Mouse (Mus musculus) hindbrain, embryonic 15.5 days (tissue): ENCODE measurements around the gene Bri3. TPM values are rescaled to one million over a fixed set of nuclear protein-coding genes. Genes with fewer than 3 reads are reported as not detected.

ENCODE experiments used
- ATAC-seq: fragments of 200-750 bp; cut with Nextera tagmentation; 2 replicates; pipeline ENCODE4 v1.8.0; 2017; ENCODE audit warnings: low read depth, moderate number of reproducible peaks, moderate TSS enrichment; ENCODE audit not compliant: low FRiP score
- H3K27ac ChIP-seq: fragments of 300-500 bp; sonication (generic); replicated peaks from 2 replicates; pipeline ENCODE4 v1.5.1; 2015; ENCODE audit warnings: mild to moderate bottlenecking, inconsistent platforms
- H3K27me3 ChIP-seq: fragments of 300-500 bp; sonication (generic); 2 replicates; pipeline ENCODE4 v1.6.1; 2015; ENCODE audit warnings: control low read depth, inconsistent platforms
- H3K36me3 ChIP-seq: fragments of 300-500 bp; sonication (generic); 2 replicates; pipeline ENCODE4 v1.6.1; 2015; ENCODE audit warnings: control low read depth, inconsistent platforms
- H3K4me1 ChIP-seq: fragments of 300-500 bp; sonication (generic); replicated peaks from 2 replicates; pipeline ENCODE4 v1.6.1; 2015; ENCODE audit warnings: control low read depth, inconsistent platforms
- H3K4me2 ChIP-seq: fragments of 300-500 bp; sonication (generic); 2 replicates; pipeline ENCODE4 v1.6.1; 2015; ENCODE audit warnings: moderate library complexity, mild to moderate bottlenecking, inconsistent platforms
- H3K4me3 ChIP-seq: fragments of 300-500 bp; sonication (generic); 2 replicates; pipeline ENCODE4 v1.5.1; 2015; ENCODE audit warnings: mild to moderate bottlenecking, inconsistent platforms
- H3K9ac ChIP-seq: fragments of 300-500 bp; sonication (generic); 2 replicates; pipeline ENCODE4 v1.6.1; 2015; ENCODE audit warnings: inconsistent platforms
- H3K9me3 ChIP-seq: fragments of 300-500 bp; sonication (generic); 2 replicates; pipeline ENCODE4 v1.6.1; 2016; ENCODE audit warnings: control low read depth, inconsistent platforms
- WGBS: fragments of 180-500 bp; shearing (Covaris S2); methylation state at CpG from one replicate; pipeline ENCODE4 v1.1.7; 2015; 5-methylcytosine and 5-hydroxymethylcytosine counted together
- polyA plus RNA-seq: library from polyadenylated mRNA; unstranded; fragments of >200 nt; fragmentation: Nextera tagmentation; extraction: Ambion mirVana; gene quantifications from 2 replicates; pipeline ENCODE4 v1.2.1, GENCODE M21; 2015

Bri3 gene
- polyA plus RNA-seq, 1 experiment from 2014 or later: 105 TPM

DNA sequence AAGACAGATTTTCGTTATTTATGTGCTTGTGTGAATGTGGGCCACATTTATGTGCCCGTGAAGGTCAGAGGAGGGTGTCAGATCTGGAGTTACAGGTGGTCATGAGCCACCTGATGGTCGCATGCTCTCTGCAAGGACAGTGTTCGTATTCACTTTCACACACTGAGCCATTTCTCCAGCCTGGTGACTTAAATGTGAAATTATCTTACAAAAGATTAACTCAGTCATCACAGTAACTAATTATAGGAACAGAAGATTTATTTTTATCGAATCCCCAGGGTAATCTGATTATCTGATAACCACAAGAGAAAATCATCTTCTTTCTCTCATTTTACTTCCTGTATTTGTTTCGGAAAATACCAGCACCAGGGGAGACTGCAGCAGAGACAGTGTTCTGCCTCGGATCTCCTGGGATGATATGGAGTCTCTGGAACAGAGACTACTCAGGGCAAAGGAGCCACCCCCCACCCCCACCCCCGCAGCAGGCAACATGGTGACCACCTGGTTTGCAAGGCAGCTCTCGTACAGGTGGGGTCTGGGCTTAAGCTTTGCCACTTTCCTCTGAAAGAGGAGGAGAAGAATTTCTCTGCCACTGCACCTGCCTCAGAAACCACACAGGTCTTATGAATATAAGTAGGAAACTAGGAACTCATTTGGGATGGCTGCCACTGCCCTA lies 42.5 kb downstream of the Bri3 start:
- no peaks in the 10 kb centered on the region for H3K36me3 ChIP-seq
- no peaks in the 10 kb centered on the region for H3K27me3 ChIP-seq
- WGBS: 87% methylated on average over 9 of the region's 9 CpGs
- no peak overlapping the region for H3K9ac ChIP-seq
- H3K27ac ChIP-seq: no peak overlapping the region
- no peak for ATAC-seq
- no peak overlapping the region for H3K4me2 ChIP-seq
- no peaks in the 10 kb centered on the region for H3K9me3 ChIP-seq
- no peak overlapping the region for H3K4me3 ChIP-seq
- H3K4me1 ChIP-seq: no peaks in the 10 kb centered on the region

DNA sequence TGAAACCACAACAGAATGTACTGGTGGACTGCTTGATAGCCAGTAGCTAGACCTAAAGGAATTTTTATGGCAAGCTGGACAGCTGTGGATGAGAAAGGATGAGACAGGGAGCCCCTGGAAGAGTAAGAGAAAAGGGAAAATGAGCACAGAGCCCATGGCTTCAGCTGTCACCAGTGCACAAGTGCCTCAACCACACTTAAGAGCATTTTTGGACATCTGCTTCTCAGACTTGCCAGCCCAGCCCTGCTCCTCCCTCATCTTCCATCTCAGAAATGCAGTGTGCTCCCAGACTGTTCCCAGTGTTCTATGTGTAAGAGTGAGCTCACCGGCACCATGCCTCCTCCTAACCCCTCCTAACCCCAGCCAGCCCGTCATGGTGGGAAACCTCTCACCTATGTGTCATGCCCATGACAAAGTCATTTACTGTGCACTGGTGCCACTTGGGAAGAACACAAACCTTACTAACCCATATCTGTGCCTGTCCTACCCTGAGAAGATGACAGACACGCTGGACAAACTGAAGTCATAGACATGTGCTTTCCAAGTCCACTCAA lies 43.1 kb downstream of the Bri3 start:
- no peaks in the 10 kb centered on the region for H3K9me3 ChIP-seq
- no peaks in the 10 kb centered on the region for H3K36me3 ChIP-seq
- 85% methylated on average over 3 of the region's 3 CpGs for WGBS
- H3K9ac ChIP-seq: no peak overlapping the region
- no peak overlapping the region for H3K27ac ChIP-seq
- no peak overlapping the region for H3K4me3 ChIP-seq
- no peaks in the 10 kb centered on the region for H3K27me3 ChIP-seq
- H3K4me2 ChIP-seq: no peak overlapping the region
- no peak for ATAC-seq
- H3K4me1 ChIP-seq: no peaks in the 10 kb centered on the region

DNA sequence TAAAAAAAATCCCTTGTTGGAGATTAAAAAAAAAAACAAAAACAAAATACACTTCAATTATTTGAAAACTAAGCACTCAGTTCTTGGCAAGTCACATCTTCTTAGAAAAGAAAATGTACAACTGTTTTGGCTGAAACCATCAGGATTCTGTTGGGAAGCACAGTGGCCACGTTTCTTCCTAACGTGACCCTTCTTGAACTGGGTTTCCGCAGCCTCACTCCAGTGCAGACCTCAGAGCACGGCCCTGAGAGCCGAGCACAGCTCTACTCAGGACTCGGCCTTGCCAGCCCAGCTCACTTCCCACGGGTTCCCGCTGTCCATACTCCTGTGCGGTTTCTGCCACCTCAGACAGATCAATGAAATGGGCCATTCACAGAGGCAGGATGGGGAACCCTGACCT lies 44.2 kb downstream of the Bri3 start:
- Histone ChIP-seq H3K4me2 (no peak overlapping the region), H3K27ac (no peak overlapping the region), H3K4me1 (no peaks in the 10 kb centered on the region), H3K9me3 (no peaks in the 10 kb centered on the region), H3K36me3 (no peaks in the 10 kb centered on the region), H3K27me3 (no peaks in the 10 kb centered on the region), H3K4me3 (no peak overlapping the region), H3K9ac (no peak overlapping the region)
- 90% methylated on average over 9 of the region's 9 CpGs for WGBS
- ATAC-seq: no peak

DNA sequence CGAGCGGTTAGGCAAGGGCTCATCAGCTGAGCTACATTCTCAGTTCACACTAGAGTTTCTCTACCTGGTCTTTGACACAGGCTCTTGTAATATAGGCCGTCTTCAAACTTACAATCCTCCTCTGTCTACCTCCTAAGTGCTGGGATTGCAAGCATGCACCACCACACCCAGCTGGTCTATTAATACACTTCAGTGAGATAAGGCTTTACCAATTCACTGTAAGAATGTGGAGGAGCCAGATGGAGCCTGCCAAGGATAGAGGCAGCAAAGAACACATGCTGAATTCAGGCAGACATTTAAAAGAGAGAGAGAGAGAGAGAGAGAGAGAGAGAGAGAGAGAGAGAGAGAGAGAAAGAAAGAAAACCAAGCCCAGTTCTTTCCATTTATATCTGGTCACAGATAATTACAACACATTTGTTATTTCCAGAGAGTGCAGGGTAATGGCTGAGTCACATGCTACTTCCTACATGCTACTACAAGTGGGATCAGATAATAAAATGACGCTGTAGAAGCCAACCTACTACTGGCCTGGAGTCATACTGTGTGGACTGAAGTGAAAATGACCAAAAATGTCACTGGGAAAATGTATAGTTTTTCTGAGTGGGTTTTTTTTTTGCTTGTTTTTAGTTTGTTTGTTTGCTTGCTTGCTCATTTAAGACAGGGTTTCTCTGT lies 45.7 kb downstream of the Bri3 start:
- no peak overlapping the region for H3K4me3 ChIP-seq
- WGBS: 94% methylated on average over 4 of the region's 4 CpGs

DNA sequence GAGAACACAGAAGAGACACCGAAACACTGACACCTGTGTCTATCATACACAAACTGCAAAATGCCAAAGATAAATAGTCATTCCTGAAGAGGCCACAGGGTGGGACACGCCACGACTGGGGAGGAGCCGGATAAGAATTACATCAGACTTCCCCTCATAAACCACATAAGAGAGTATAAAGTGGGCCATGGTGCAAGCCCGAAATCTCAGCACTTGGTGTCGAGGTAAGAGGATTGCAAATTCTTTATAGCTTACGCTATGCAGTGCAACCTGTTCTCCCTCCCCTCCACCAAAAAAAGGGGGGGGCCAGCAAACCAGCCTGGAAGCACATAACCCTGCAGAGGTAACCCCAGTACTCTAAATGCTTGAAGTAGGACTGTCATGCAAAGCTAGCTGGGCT lies 50.7 kb downstream of the Bri3 start:
- H3K9me3 ChIP-seq: no peaks in the 10 kb centered on the region
- no peaks in the 10 kb centered on the region for H3K4me1 ChIP-seq
- ATAC-seq: no peak
- H3K27ac ChIP-seq: no peak overlapping the region
- no peak overlapping the region for H3K4me3 ChIP-seq
- no peak overlapping the region for H3K9ac ChIP-seq
- no peaks in the 10 kb centered on the region for H3K36me3 ChIP-seq
- 90% methylated on average over 7 of the region's 7 CpGs for WGBS
- H3K27me3 ChIP-seq: no peaks in the 10 kb centered on the region
- H3K4me2 ChIP-seq: no peak overlapping the region

More for the DNA sequence above, 45.7 kb downstream of the Bri3 start:
- no peak overlapping the region for H3K27ac ChIP-seq
- no peak for ATAC-seq
- H3K36me3 ChIP-seq: no peaks in the 10 kb centered on the region
- no peak overlapping the region for H3K9ac ChIP-seq
- no peaks in the 10 kb centered on the region for H3K27me3 ChIP-seq
- H3K4me1 ChIP-seq: no peaks in the 10 kb centered on the region
- no peaks in the 10 kb centered on the region for H3K9me3 ChIP-seq
- H3K4me2 ChIP-seq: no peak overlapping the region

DNA sequence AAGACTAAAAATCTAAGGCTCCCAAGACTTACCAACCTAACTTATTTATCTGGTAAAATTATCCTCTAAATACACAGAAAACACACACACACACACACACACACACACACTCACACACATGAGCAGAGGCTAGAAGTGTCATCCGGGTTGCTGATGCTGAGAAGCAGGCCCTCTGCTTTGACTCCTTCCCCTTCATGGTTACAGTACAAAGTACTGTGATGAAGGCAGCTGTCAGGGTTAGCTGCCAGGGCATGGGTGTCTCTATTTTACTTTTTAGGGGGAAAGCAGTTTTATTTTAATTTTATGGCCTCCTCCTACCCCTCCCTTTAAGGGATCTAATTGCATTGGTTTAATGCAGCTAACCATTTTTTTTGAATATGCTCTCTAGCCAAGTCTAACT lies 51.1 kb downstream of the Bri3 start:
- Histone ChIP-seq H3K9ac (no peak overlapping the region), H3K27ac (no peak overlapping the region), H3K36me3 (no peaks in the 10 kb centered on the region), H3K9me3 (no peaks in the 10 kb centered on the region), H3K27me3 (no peaks in the 10 kb centered on the region), H3K4me1 (no peaks in the 10 kb centered on the region), H3K4me3 (no peak overlapping the region), H3K4me2 (no peak overlapping the region)
- ATAC-seq: no peak
- WGBS: 96% methylated on average over 1 of the region's 1 CpGs

DNA sequence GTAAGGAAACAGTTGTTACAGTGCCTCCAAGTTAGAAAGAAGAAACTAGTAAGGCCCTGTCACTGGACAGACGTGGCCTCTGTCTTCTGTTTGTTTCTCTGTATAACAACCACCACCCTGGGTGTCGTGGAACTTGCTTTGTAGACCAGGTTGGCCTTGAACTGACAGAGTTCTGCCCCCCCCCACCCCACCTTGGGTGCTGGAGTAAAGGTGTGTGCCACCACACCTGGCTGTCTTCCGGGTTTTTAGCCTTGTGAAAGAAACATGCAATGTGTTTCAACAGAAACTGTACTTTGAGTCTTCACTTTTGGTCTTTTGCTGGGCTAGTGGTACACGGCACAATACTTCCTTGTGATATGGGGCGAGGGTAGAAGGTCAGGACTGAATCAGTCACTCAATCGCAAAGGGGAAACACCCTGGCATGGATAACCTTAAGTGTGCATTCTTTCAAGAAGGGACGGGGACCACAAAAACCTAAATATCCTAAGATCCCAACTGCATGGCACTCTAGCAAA lies 51.9 kb downstream of the Bri3 start:
- Histone ChIP-seq H3K27ac (no peak overlapping the region), H3K27me3 (no peaks in the 10 kb centered on the region), H3K4me3 (no peak overlapping the region), H3K4me2 (no peak overlapping the region), H3K9ac (no peak overlapping the region), H3K4me1 (no peaks in the 10 kb centered on the region), H3K9me3 (no peaks in the 10 kb centered on the region), H3K36me3 (no peaks in the 10 kb centered on the region)
- WGBS: 84% methylated on average over 7 of the region's 7 CpGs
- ATAC-seq: no peak

DNA sequence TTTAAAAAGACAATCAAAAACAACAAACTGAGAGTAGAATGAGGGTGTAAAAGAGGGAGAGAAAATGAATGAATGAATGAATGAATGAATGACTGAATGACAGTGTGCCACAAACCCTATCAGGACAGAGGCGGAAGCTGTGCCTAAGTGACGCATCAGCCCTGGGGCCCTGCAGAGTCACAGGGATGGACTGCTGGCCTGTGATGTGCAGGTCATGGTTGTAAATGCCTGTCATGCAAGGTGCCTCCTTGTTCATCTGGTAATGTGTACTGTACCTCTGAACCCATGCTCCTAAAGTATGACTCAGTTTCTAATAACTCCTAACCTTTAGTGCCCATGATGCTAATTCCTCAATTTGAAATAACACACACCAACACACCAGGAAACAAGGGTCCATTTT lies 58.8 kb downstream of the Bri3 start:
- Histone ChIP-seq H3K27me3 (no peaks in the 10 kb centered on the region), H3K9ac (no peak overlapping the region), H3K9me3 (no peaks in the 10 kb centered on the region), H3K27ac (no peak overlapping the region), H3K4me3 (no peak overlapping the region), H3K4me2 (no peak overlapping the region), H3K36me3 (no peaks in the 10 kb centered on the region), H3K4me1 (no peaks in the 10 kb centered on the region)
- 91% methylated on average over 2 of the region's 2 CpGs for WGBS
- no peak for ATAC-seq

DNA sequence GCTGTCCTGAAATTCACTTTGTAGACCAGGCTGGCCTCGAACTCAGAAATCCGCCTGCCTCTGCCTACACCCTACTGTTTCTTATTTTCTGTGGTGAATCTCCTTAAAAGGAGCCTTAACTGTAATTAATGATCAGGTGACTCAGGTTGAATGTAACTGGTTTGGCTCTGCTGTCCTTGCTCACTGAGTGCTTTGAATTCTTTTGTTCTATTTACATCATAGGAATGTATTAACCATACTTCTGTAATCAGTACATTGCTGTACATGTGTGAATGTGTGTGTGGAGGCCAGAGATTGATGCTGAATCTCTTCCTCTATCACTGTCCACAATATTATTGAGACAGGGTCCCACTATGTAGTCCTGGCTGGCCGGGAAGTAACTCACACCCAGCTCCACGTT lies 64.7 kb downstream of the Bri3 start:
- H3K9me3 ChIP-seq: no peaks in the 10 kb centered on the region
- no peak for ATAC-seq
- H3K4me3 ChIP-seq: no peak overlapping the region
- H3K27ac ChIP-seq: no peak overlapping the region
- no peaks in the 10 kb centered on the region for H3K27me3 ChIP-seq
- H3K4me2 ChIP-seq: no peak overlapping the region
- 84% methylated on average over 4 of the region's 4 CpGs for WGBS
- H3K36me3 ChIP-seq: no peaks in the 10 kb centered on the region
- H3K9ac ChIP-seq: no peak overlapping the region
- H3K4me1 ChIP-seq: no peaks in the 10 kb centered on the region

DNA sequence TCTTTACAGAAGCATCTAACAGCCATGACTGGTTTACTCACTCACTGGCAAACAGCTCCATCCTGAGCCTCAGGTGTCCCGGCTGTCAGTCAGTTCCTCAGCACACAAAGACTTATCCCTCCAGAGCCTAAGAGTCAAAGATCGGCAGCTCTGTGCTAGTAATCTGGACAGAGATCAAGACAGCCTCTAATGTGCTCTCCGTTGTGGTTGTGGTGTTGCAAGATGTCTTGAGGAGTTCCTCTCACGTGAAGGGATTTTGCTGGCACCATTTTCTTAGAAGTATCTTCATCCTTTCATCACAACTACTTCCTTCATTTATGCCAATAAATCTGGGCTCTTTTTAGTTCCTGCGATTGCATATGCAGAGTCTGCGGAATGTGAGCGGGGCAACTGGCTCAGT lies 67.9 kb downstream of the Bri3 start:
- Histone ChIP-seq H3K27me3 (no peaks in the 10 kb centered on the region), H3K9ac (no peak overlapping the region), H3K9me3 (no peaks in the 10 kb centered on the region), H3K4me2 (no peak overlapping the region), H3K4me3 (no peak overlapping the region), H3K27ac (no peak overlapping the region), H3K36me3 (no peaks in the 10 kb centered on the region), H3K4me1 (no peaks in the 10 kb centered on the region)
- 87% methylated on average over 7 of the region's 7 CpGs for WGBS
- no peak for ATAC-seq

DNA sequence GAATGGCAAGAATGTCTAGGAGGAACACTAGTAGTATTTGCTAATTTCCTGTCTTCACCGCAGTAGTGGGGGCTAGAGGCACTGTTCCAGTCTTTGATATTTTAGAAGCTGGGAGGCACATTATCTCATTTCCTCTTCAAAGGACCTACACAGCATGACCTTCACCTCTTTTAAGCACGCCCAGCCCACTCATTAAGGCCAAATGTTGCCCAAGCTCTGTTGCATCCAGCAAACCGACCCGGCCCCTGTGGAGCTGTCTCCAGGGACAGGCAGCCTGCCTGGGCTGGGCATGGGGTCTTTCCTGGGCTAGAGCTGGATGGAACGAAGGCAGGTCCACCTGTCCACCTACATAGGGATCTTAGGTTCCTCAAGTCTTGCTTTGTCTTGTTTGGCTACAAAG lies 69.1 kb downstream of the Bri3 start:
- Histone ChIP-seq H3K36me3 (no peaks in the 10 kb centered on the region), H3K4me3 (no peak overlapping the region), H3K27ac (no peak overlapping the region), H3K9me3 (no peaks in the 10 kb centered on the region), H3K9ac (no peak overlapping the region), H3K27me3 (no peaks in the 10 kb centered on the region), H3K4me2 (no peak overlapping the region), H3K4me1 (peaks cover 5% of the 10 kb centered on the region)
- ATAC-seq: no peak
- 48% methylated on average over 5 of the region's 5 CpGs for WGBS

DNA sequence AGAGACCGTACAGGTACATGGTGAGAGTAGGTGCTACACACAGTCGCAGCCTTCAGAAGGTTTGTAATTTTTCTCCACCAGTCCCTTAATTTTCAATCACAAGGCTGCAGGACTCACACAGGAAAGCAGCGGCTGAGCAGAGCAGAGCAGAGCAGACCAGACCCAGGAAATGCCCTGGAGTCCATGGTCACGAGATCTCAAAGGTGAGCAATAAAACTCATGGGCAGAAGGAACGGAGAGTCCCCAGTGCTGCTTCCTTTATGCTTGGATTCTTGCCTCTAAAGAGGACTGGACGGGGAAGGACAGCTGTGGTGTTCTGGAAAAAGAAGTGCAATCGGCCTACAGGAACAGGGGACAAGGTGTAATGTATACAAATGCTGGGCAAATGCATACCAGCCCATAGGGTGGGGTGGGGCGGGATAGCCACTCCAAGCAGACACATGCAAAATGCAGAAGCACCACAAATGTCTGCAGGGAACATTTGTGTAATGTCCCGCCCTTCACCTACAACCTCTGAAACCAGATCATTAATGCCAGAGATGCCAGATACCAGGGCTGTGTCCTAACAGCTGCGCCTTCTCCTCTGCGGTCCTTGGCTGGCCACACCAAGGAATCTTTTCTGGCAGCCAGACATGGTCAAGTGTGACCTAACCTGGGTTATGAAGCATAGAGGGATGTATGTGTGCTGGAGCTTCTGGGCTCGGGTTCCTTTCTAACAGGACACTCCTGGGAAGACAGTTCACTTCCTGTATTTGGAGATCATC lies 70.7 kb downstream of the Bri3 start:
- Histone ChIP-seq H3K4me2 (no peak overlapping the region), H3K27ac (no peak overlapping the region), H3K4me1 (peaks cover 5% of the 10 kb centered on the region), H3K36me3 (no peaks in the 10 kb centered on the region), H3K4me3 (no peak overlapping the region), H3K9me3 (no peaks in the 10 kb centered on the region), H3K27me3 (no peaks in the 10 kb centered on the region), H3K9ac (no peak overlapping the region)
- ATAC-seq: no peak
- WGBS: 89% methylated on average over 12 of the region's 12 CpGs
